Mouse (Mus musculus): ENCODE results near the gene Macrod2. TPM values are rescaled to one million over a fixed set of nuclear protein-coding genes. Genes with fewer than 3 reads are reported as not detected.

Macrod2 gene
- polyA plus RNA-seq, 1 experiment from 2014 or later = 42.1 TPM

DNA sequence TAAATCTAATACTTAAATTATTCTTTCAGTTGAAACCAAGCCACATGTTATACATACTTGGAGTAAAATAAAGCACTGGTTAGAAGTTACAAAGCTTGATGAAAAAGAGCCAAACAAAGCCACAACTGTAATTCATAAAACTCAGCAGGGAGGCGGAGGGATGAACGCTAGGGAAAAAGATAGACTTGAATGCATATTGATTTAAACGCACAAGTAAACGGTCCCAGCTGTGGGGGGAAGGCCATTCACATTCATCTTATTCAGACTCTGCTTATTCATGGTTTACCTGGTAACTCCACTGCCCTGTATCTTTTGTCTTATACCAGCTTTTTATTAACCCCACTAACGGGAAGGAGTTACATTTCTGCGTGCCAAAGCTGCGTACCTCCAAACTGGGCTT, 2038.0 kb downstream of the Macrod2 start:
- H3K4me1 ChIP-seq (ENCODE audit: control insufficient read depth, insufficient read depth, low read length) = no peaks in the 10 kb centered on the region
- H3K9ac ChIP-seq (ENCODE audit: low read length) = no peak overlapping the region
- H3K36me3 ChIP-seq (ENCODE audit: control insufficient read depth, insufficient read depth, low read length) = no peaks in the 10 kb centered on the region
- no peak overlapping the region for H3K4me3 ChIP-seq (ENCODE audit: low read depth, low read length)
- H3K27me3 ChIP-seq (ENCODE audit: control insufficient read depth, insufficient read depth, low read length) = no peaks in the 10 kb centered on the region
- no peak for DNase-seq (ENCODE audit: low spot score)
- 59% methylated on average over 7 of the region's 7 CpGs for WGBS
- no peaks in the 10 kb centered on the region for H3K9me3 ChIP-seq (ENCODE audit: control insufficient read depth, low read length)
- ATAC-seq (ENCODE audit: insufficient number of reproducible peaks, low FRiP score, low TSS enrichment, low read depth) = no peak
- no peak overlapping the region for H3K4me2 ChIP-seq (ENCODE audit: low read depth, severe bottlenecking)
- H3K27ac ChIP-seq (replicated peaks; ENCODE audit: low read depth, low read length) = no peak overlapping the region

DNA sequence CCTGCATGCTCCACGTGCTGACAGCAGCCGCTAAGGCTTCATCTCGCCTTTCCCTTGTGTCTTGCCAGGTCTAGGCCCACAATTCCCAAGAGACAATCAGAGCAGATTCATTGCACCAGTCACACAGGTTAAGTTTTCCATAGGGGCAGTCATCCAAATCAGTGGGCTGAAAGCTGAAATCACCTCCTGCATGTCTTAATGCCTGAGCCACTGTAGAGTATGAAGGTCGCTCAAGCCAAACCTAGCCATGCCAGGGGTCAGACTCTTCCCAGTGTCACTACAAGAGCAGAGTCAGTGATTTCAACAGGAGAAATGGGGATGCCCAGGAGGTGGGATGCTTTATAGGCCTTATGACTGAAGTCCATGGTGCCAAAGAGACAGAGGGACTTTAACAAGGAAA, 2039.6 kb downstream of the Macrod2 start:
- Histone ChIP-seq H3K9me3 (ENCODE audit: control insufficient read depth, low read length) (no peaks in the 10 kb centered on the region), H3K4me3 (ENCODE audit: low read depth, low read length) (no peak overlapping the region), H3K27ac (replicated peaks; ENCODE audit: low read depth, low read length) (no peak overlapping the region), H3K4me2 (ENCODE audit: low read depth, severe bottlenecking) (no peak overlapping the region), H3K9ac (ENCODE audit: low read length) (no peak overlapping the region), H3K27me3 (ENCODE audit: control insufficient read depth, insufficient read depth, low read length) (no peaks in the 10 kb centered on the region), H3K4me1 (ENCODE audit: control insufficient read depth, insufficient read depth, low read length) (no peaks in the 10 kb centered on the region), H3K36me3 (ENCODE audit: control insufficient read depth, insufficient read depth, low read length) (no peaks in the 10 kb centered on the region)
- WGBS = 93% methylated on average over 4 of the region's 4 CpGs
- no peak for ATAC-seq (ENCODE audit: insufficient number of reproducible peaks, low FRiP score, low TSS enrichment, low read depth)
- DNase-seq (ENCODE audit: low spot score) = no peak

DNA sequence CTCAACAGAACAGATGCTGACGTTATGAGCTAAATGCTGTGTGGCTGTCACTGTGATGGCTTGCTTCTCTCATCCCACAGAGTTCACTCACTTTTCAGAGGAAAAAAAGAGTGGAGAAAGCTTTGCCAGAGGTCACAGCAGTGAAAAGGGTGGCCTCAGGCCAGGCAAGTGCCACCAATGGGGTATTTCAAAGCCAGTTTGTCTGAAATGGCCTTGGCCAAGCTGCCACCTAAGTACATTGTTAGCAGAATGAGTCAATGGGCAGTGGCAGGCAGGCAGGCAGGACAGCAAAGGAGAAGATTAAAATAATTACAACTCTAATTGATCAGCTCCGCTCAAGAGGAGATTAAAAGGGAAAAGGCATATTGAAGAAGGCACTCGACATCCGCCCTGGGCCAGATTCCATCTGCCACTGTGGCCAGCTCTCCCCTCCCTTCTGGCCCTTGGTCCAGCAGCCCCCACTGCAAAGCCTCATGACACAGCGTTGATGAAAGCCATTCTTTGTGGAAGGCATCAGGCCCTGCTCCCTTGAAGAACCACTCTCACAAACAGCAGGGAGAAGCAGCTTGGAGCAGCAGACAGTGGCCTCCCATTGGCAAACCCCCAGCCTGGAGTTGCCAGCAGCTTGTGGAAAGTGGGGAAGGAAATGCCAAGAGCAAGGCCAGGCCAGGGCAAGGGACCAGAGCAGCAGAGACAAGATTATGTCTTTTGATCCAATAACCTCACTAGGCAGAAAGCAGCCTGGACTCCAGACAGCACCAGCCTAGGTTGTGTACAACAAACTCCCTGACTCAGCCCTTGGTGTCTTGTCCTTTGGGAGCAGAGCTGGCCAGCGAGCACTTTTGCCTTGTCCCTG, 2042.7 kb downstream of the Macrod2 start:
- Histone ChIP-seq H3K4me1 (ENCODE audit: control insufficient read depth, insufficient read depth, low read length) (no peaks in the 10 kb centered on the region), H3K27ac (replicated peaks; ENCODE audit: low read depth, low read length) (no peak overlapping the region), H3K4me3 (ENCODE audit: low read depth, low read length) (no peak overlapping the region), H3K9ac (ENCODE audit: low read length) (no peak overlapping the region), H3K27me3 (ENCODE audit: control insufficient read depth, insufficient read depth, low read length) (no peaks in the 10 kb centered on the region), H3K9me3 (ENCODE audit: control insufficient read depth, low read length) (no peaks in the 10 kb centered on the region), H3K36me3 (ENCODE audit: control insufficient read depth, insufficient read depth, low read length) (no peaks in the 10 kb centered on the region), H3K4me2 (ENCODE audit: low read depth, severe bottlenecking) (no peak overlapping the region)
- WGBS = 80% methylated on average over 6 of the region's 6 CpGs
- ATAC-seq (ENCODE audit: insufficient number of reproducible peaks, low FRiP score, low TSS enrichment, low read depth) = no peak
- DNase-seq (ENCODE audit: low spot score) = no peak

Other genes starting within 250 kb of the Macrod2 start
- not detected in 2 replicates for gene Gm17374, start 243.3 kb upstream of the Macrod2 start, polyA plus RNA-seq (2014; fragmentation: Nextera tagmentation; extraction: Ambion mirVana)
- 34.9 and 39.1 TPM in 2 replicates for gene Esf1, start 224.7 kb upstream of the Macrod2 start, polyA plus RNA-seq (2014; fragmentation: Nextera tagmentation; extraction: Ambion mirVana)
- gene Ndufaf5, start 224.7 kb upstream of the Macrod2 start, polyA plus RNA-seq (2014; fragmentation: Nextera tagmentation; extraction: Ambion mirVana) = 35.0 and 36.8 TPM in 2 replicates
- not detected in 2 replicates for gene Sel1l2, start 5.6 kb upstream of the Macrod2 start, polyA plus RNA-seq (2014; fragmentation: Nextera tagmentation; extraction: Ambion mirVana)